Mouse (Mus musculus): ENCODE measurements around the gene Tbc1d7. TPM values are rescaled to one million over a fixed set of nuclear protein-coding genes. Genes with fewer than 3 reads are reported as not detected.

Gene Tbc1d7
- polyA plus RNA-seq, 1 experiment from 2014 or later, result 80.3 TPM

GRCm38 (mm10) chr13:43193266-43193665 lies 22.0 kb upstream of the Tbc1d7 start:
- Histone ChIP-seq H3K4me2 (no peak overlapping the region), H3K27me3 (replicated peaks) (no peaks in the 10 kb centered on the region), H3K4me1 (peaks cover 3% of the 10 kb centered on the region; the same call in 1 of the 2 replicates), H3K4me3 (replicated peaks) (no peak overlapping the region), H3K9me3 (replicated peaks) (no peaks in the 10 kb centered on the region), H3K9ac (replicated peaks) (no peak overlapping the region), H3K36me3 (no peaks in the 10 kb centered on the region; the same call in 1 of the 2 replicates), H3K27ac (replicated peaks) (no peak overlapping the region)
- 70% methylated on average over 7 of the region's 7 CpGs for WGBS
- ATAC-seq (ENCODE audit: low FRiP score), result no peak

GRCm38 (mm10) chr13:43191741-43192192 lies 20.5 kb upstream of the Tbc1d7 start:
- ATAC-seq (ENCODE audit: low FRiP score), result no peak
- Histone ChIP-seq H3K36me3 (no peaks in the 10 kb centered on the region; the same call in 1 of the 2 replicates), H3K27ac (replicated peaks) (no peak overlapping the region), H3K9ac (replicated peaks) (no peak overlapping the region), H3K9me3 (replicated peaks) (no peaks in the 10 kb centered on the region), H3K27me3 (replicated peaks) (no peaks in the 10 kb centered on the region), H3K4me1 (peaks cover 3% of the 10 kb centered on the region; the same call in 1 of the 2 replicates), H3K4me2 (peak overlapping the region; percentile 39), H3K4me3 (replicated peaks) (peak overlapping the region; percentile 5; the same call in 1 of the 2 replicates)
- 5% methylated on average over 14 of the region's 14 CpGs for WGBS

GRCm38 (mm10) chr13:43191290-43191689 lies 20.0 kb upstream of the Tbc1d7 start:
- Histone ChIP-seq H3K36me3 (no peaks in the 10 kb centered on the region; the same call in 1 of the 2 replicates), H3K4me2 (no peak overlapping the region), H3K27ac (replicated peaks) (no peak overlapping the region), H3K9ac (replicated peaks) (no peak overlapping the region), H3K9me3 (replicated peaks) (no peaks in the 10 kb centered on the region), H3K27me3 (replicated peaks) (no peaks in the 10 kb centered on the region), H3K4me1 (peaks cover 3% of the 10 kb centered on the region; the same call in 1 of the 2 replicates), H3K4me3 (replicated peaks) (no peak overlapping the region)
- WGBS, result 24% methylated on average over 2 of the region's 2 CpGs
- ATAC-seq (ENCODE audit: low FRiP score), result no peak

GRCm38 (mm10) chr13:43187736-43188135 lies 16.4 kb upstream of the Tbc1d7 start:
- no peak overlapping the region for H3K4me2 ChIP-seq
- no peaks in the 10 kb centered on the region for H3K9me3 ChIP-seq (replicated peaks)
- no peak overlapping the region for H3K4me3 ChIP-seq (replicated peaks)
- 96% methylated on average over 4 of the region's 4 CpGs for WGBS
- H3K27me3 ChIP-seq (replicated peaks), result no peaks in the 10 kb centered on the region
- peaks cover 11% of the 10 kb centered on the region for H3K4me1 ChIP-seq
- ATAC-seq (ENCODE audit: low FRiP score), result no peak
- H3K27ac ChIP-seq (replicated peaks), result no peak overlapping the region
- H3K36me3 ChIP-seq, result no peaks in the 10 kb centered on the region
- no peak overlapping the region for H3K9ac ChIP-seq (replicated peaks)

- Histone ChIP-seq H3K36me3 (no peaks in the 10 kb centered on the region), H3K4me1 (peaks cover 15% of the 10 kb centered on the region), H3K9ac (replicated peaks) (0 out of 2 replicates have a peak overlapping the region, but pooled peaks have one; percentile 23), H3K27ac (replicated peaks) (peak overlapping the region; percentile 45; the same call in 1 of the 2 replicates), H3K4me2 (peak overlapping the region; percentile 62), H3K27me3 (replicated peaks) (no peaks in the 10 kb centered on the region), H3K4me3 (replicated peaks) (peak overlapping the region; percentile 33), H3K9me3 (replicated peaks) (no peaks in the 10 kb centered on the region)
- peak; percentile 82 for ATAC-seq (ENCODE audit: low FRiP score)
- WGBS, result 25% methylated on average over 8 of the region's 8 CpGs
These were observed 12.2 kb upstream of the Tbc1d7 start for GRCm38 (mm10) chr13:43183248-43184055.

- Histone ChIP-seq H3K27me3 (replicated peaks) (no peaks in the 10 kb centered on the region), H3K4me3 (replicated peaks) (peak overlapping the region; percentile 33), H3K36me3 (no peaks in the 10 kb centered on the region), H3K4me1 (peaks cover 15% of the 10 kb centered on the region), H3K9ac (replicated peaks) (0 out of 2 replicates have a peak overlapping the region, but pooled peaks have one; percentile 23), H3K4me2 (peak overlapping the region; percentile 62), H3K9me3 (replicated peaks) (no peaks in the 10 kb centered on the region), H3K27ac (replicated peaks) (peak overlapping the region; percentile 45; the same call in 1 of the 2 replicates)
- WGBS, result 12% methylated on average over 14 of the region's 14 CpGs
- ATAC-seq (ENCODE audit: low FRiP score), result peak; percentile 65
These were observed 11.3 kb upstream of the Tbc1d7 start for GRCm38 (mm10) chr13:43182465-43183201.

- Histone ChIP-seq H3K4me3 (replicated peaks) (no peak overlapping the region), H3K4me2 (no peak overlapping the region), H3K9ac (replicated peaks) (no peak overlapping the region), H3K27me3 (replicated peaks) (no peaks in the 10 kb centered on the region), H3K36me3 (no peaks in the 10 kb centered on the region), H3K27ac (replicated peaks) (no peak overlapping the region), H3K9me3 (replicated peaks) (no peaks in the 10 kb centered on the region), H3K4me1 (peaks cover 15% of the 10 kb centered on the region)
- WGBS, result 65% methylated on average over 7 of the region's 7 CpGs
- no peak for ATAC-seq (ENCODE audit: low FRiP score)
These were observed 9.8 kb upstream of the Tbc1d7 start for GRCm38 (mm10) chr13:43181104-43181503.

- no peaks in the 10 kb centered on the region for H3K36me3 ChIP-seq
- H3K4me1 ChIP-seq, result peaks cover 7% of the 10 kb centered on the region
- no peak overlapping the region for H3K9ac ChIP-seq (replicated peaks)
- WGBS, result 94% methylated on average over 7 of the region's 7 CpGs
- H3K9me3 ChIP-seq (replicated peaks), result no peaks in the 10 kb centered on the region
- H3K27ac ChIP-seq (replicated peaks), result no peak overlapping the region
- no peak overlapping the region for H3K4me3 ChIP-seq (replicated peaks)
- H3K27me3 ChIP-seq (replicated peaks), result no peaks in the 10 kb centered on the region
- no peak for ATAC-seq (ENCODE audit: low FRiP score)
- no peak overlapping the region for H3K4me2 ChIP-seq
These were observed 6.0 kb upstream of the Tbc1d7 start for GRCm38 (mm10) chr13:43177317-43177716.

- Histone ChIP-seq H3K4me1 (peaks cover 11% of the 10 kb centered on the region), H3K9ac (replicated peaks) (no peak overlapping the region), H3K27ac (replicated peaks) (no peak overlapping the region), H3K4me2 (no peak overlapping the region), H3K36me3 (no peaks in the 10 kb centered on the region), H3K4me3 (replicated peaks) (no peak overlapping the region), H3K27me3 (replicated peaks) (no peaks in the 10 kb centered on the region), H3K9me3 (replicated peaks) (no peaks in the 10 kb centered on the region)
- ATAC-seq (ENCODE audit: low FRiP score), result no peak
- WGBS, result 88% methylated on average over 3 of the region's 3 CpGs
These were observed 5.4 kb upstream of the Tbc1d7 start for GRCm38 (mm10) chr13:43176676-43177075.

GRCm38 (mm10) chr13:43173262-43173661 lies 2.0 kb upstream of the Tbc1d7 start:
- no peaks in the 10 kb centered on the region for H3K27me3 ChIP-seq (replicated peaks)
- H3K4me3 ChIP-seq (replicated peaks), result no peak overlapping the region
- no peaks in the 10 kb centered on the region for H3K9me3 ChIP-seq (replicated peaks)
- ATAC-seq (ENCODE audit: low FRiP score), result no peak
- H3K9ac ChIP-seq (replicated peaks), result no peak overlapping the region
- H3K4me1 ChIP-seq, result peaks cover 14% of the 10 kb centered on the region
- 18% methylated on average over 9 of the region's 9 CpGs for WGBS
- H3K4me2 ChIP-seq, result peak overlapping the region; percentile 34
- no peak overlapping the region for H3K27ac ChIP-seq (replicated peaks)
- no peaks in the 10 kb centered on the region for H3K36me3 ChIP-seq

- H3K4me3 ChIP-seq (replicated peaks), result peak overlapping the region; percentile 73
- peak overlapping the region; percentile 92 for H3K27ac ChIP-seq (replicated peaks)
- no peaks in the 10 kb centered on the region for H3K9me3 ChIP-seq (replicated peaks)
- peak overlapping the region; percentile 82 for H3K9ac ChIP-seq (replicated peaks)
- H3K36me3 ChIP-seq, result no peaks in the 10 kb centered on the region
- H3K4me2 ChIP-seq, result peak overlapping the region; percentile 74
- 32% methylated on average over 14 of the region's 14 CpGs for WGBS
- H3K27me3 ChIP-seq (replicated peaks), result no peaks in the 10 kb centered on the region
- ATAC-seq (ENCODE audit: low FRiP score), result no peak
- H3K4me1 ChIP-seq, result peaks cover 14% of the 10 kb centered on the region
These were observed 874 bp upstream of the Tbc1d7 start for GRCm38 (mm10) chr13:43172036-43172713.
